Mouse (Mus musculus) ES-Bruce4 (cell line): ENCODE data around the gene 1700123O20Rik.

ENCODE experiments used
- CTCF ChIP-seq: IDR thresholded peaks from one replicate; pipeline ENCODE4 v1.8.1; 2011; ENCODE audit warnings: low read depth, low read length
- EP300 ChIP-seq: IDR thresholded peaks from 2 replicates; pipeline ENCODE4 v1.6.1; 2011; ENCODE audit warnings: low read depth, low read length; ENCODE audit not compliant: insufficient read depth
- POLR2A ChIP-seq: IDR thresholded peaks from one replicate; pipeline ENCODE4 v1.8.1; 2011; ENCODE audit warnings: low read length; ENCODE audit not compliant: insufficient read depth

- no peak for TF ChIP-seq POLR2A
- TF ChIP-seq CTCF, result no peak
- TF ChIP-seq EP300, result no peak
Observed at GRCm38 (mm10) chr14:54685471-54685870, 545 bp upstream of the 1700123O20Rik start.
